Mouse (Mus musculus): Measurements from ENCODE around the gene Zfp169. TPM values are rescaled to one million over a fixed set of nuclear protein-coding genes. Genes with fewer than 3 reads are reported as not detected.
A peak's percentile ranks its signal among the peaks of the same experiment; 100 is the strongest.
"Not testable (repeated sequence)": the region's sequence is repeated elsewhere in the genome, so short reads cannot be mapped to it uniquely, and the experiment has no call there.

The Zfp169 gene
- polyA plus RNA-seq, 1 experiment from 2014 or later = 6.8 TPM

DNA sequence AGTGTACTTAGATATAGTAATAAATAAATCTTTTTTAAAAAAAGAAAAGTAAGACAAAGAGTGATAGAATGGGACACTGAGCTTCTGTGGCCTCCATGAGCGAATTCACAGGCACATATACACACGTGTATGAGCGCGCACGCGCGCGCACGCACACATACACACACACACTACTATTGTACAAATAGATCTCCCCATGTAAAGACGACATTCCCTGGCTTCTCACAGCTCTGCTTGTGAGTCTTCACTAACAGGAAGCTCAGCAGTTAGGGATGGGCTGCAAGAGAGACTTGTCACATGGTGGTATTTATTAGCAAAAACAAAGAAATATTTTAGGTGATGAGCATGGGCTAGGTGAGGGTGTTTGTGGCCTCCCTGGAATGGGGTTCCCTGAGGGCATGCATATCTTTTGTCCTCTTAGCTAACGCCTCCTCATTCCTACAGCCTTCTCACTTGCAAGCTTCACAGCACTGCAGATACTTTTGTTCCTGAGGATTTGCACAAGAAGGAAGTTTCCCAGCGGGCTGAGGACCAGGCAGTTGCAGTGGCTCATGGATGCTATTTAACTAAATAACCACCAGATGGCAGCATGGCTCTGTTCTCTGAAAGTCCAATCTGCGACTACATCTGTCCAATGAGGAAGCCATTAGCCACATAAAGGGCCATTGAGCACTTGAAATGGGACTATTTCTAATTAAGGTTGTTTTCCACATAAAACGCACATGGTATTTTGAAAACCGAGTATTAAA is 15.0 kb upstream of the Zfp169 start:
- ATAC-seq (ENCODE audit: low FRiP score) (peak; percentile 85), DNase-seq (ENCODE audit: low spot score) (peak; percentile 97)
- 55% methylated on average over 15 of the region's 15 CpGs for WGBS
- H3K36me3 ChIP-seq (replicated peaks; ENCODE audit: control insufficient read depth, insufficient read depth) = no peaks in the 10 kb centered on the region
- no peaks in the 10 kb centered on the region for H3K27me3 ChIP-seq (ENCODE audit: control insufficient read depth, insufficient read depth, low read length)
- H3K9ac ChIP-seq = no peak overlapping the region
- H3K9me3 ChIP-seq (ENCODE audit: control insufficient read depth, low read length) = no peaks in the 10 kb centered on the region
- no peak overlapping the region for H3K27ac ChIP-seq
- H3K4me3 ChIP-seq (replicated peaks; ENCODE audit: low read length) = no peak overlapping the region
- no peak overlapping the region for H3K4me2 ChIP-seq (replicated peaks)
- no peaks in the 10 kb centered on the region for H3K4me1 ChIP-seq (replicated peaks; ENCODE audit: control insufficient read depth, insufficient read depth, low read length)

DNA sequence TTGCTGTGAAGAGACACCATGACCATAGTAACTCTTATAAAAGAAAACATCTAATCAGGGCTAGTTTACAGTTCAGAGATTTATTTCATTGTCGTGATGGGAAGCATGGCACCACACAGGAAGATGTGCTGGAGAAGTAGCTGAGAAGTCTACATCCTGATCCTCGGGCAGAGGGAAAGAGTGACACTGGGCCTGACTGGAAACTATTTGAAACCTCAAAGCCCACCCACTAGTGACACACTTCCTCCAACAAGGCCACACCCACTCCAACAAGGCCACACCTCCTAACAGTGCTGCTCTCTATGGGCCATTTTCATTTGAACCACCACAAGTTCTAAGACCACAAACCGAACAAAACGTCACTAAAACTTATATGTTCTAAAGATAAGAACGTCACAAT is 12.5 kb upstream of the Zfp169 start:
- 85% methylated on average over 5 of the region's 5 CpGs for WGBS

DNA sequence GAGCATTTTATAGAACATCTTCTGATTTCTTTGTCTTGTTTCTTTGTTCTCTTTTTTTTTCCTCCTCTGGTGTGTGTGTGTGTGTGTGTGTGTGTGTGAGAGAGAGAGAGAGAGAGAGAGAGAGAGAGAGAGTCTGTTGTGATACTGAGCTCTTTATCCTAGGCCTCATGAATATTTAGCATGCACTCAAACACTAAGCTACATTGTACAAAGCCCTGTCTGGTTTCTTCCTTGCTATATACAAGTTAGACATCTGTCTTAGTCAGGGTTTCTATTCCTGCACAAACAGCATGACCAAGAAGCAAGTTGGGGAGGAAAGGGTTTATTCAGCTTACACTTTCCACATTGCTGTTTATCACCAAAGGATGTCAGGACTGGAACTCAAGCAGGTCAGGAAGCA is 5.9 kb upstream of the Zfp169 start:
- H3K4me3 ChIP-seq (replicated peaks; ENCODE audit: low read length); H3K4me1 ChIP-seq (replicated peaks; ENCODE audit: control insufficient read depth, insufficient read depth, low read length); DNase-seq (ENCODE audit: low spot score); H3K4me2 ChIP-seq (replicated peaks); ATAC-seq (ENCODE audit: low FRiP score); H3K9ac ChIP-seq; H3K36me3 ChIP-seq (replicated peaks; ENCODE audit: control insufficient read depth, insufficient read depth); H3K9me3 ChIP-seq (ENCODE audit: control insufficient read depth, low read length); H3K27me3 ChIP-seq (ENCODE audit: control insufficient read depth, insufficient read depth, low read length); H3K27ac ChIP-seq: not testable (repeated sequence)

More for the DNA sequence above, 12.5 kb upstream of the Zfp169 start:
- no peaks in the 10 kb centered on the region for H3K4me1 ChIP-seq (replicated peaks; ENCODE audit: control insufficient read depth, insufficient read depth, low read length)
- ATAC-seq (ENCODE audit: low FRiP score) (no peak), DNase-seq (ENCODE audit: low spot score) (no peak)
- H3K9me3 ChIP-seq (ENCODE audit: control insufficient read depth, low read length) = no peaks in the 10 kb centered on the region
- H3K27ac ChIP-seq = no peak overlapping the region
- H3K4me3 ChIP-seq (replicated peaks; ENCODE audit: low read length) = no peak overlapping the region
- H3K36me3 ChIP-seq (replicated peaks; ENCODE audit: control insufficient read depth, insufficient read depth) = no peaks in the 10 kb centered on the region
- no peak overlapping the region for H3K9ac ChIP-seq
- no peaks in the 10 kb centered on the region for H3K27me3 ChIP-seq (ENCODE audit: control insufficient read depth, insufficient read depth, low read length)
- H3K4me2 ChIP-seq (replicated peaks) = no peak overlapping the region

DNA sequence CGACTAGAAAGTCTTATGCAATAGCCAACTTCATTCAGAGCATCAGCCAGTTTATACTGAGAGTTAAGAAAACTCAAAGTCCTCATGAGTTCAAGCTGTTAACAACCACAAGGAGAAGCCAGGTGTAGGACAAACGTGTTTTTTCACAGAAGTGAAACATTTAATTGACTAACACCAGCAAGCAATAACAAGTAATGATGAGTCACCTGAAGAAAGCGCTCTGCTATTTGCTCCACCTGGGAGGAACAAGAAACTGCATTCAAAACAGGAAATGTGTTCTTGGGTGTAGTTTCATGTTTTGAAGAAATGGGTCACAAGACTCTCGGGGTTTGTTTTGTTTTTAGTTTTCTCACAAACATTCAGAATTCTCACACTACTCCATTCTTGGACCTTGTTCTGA is 2.6 kb upstream of the Zfp169 start:
- 93% methylated on average over 4 of the region's 4 CpGs for WGBS
- Histone ChIP-seq H3K27me3 (ENCODE audit: control insufficient read depth, insufficient read depth, low read length) (no peaks in the 10 kb centered on the region), H3K27ac (no peak overlapping the region), H3K36me3 (replicated peaks; ENCODE audit: control insufficient read depth, insufficient read depth) (no peaks in the 10 kb centered on the region), H3K4me1 (replicated peaks; ENCODE audit: control insufficient read depth, insufficient read depth, low read length) (peaks cover 11% of the 10 kb centered on the region), H3K9me3 (ENCODE audit: control insufficient read depth, low read length) (no peaks in the 10 kb centered on the region), H3K9ac (no peak overlapping the region), H3K4me3 (replicated peaks; ENCODE audit: low read length) (no peak overlapping the region), H3K4me2 (replicated peaks) (no peak overlapping the region)
- ATAC-seq (ENCODE audit: low FRiP score) = no peak
- DNase-seq (ENCODE audit: low spot score) = no peak

GRCm38 (mm10) chr13:48508661-48509060 is 4.6 kb downstream of the Zfp169 start:
- Histone ChIP-seq H3K9me3 (ENCODE audit: control insufficient read depth, low read length) (peaks cover 2% of the 10 kb centered on the region; the same call in 1 of the 2 replicates), H3K4me2 (replicated peaks) (no peak overlapping the region), H3K27ac (no peak overlapping the region), H3K27me3 (ENCODE audit: control insufficient read depth, insufficient read depth, low read length) (no peaks in the 10 kb centered on the region), H3K36me3 (replicated peaks; ENCODE audit: control insufficient read depth, insufficient read depth) (peaks cover 28% of the 10 kb centered on the region), H3K4me1 (replicated peaks; ENCODE audit: control insufficient read depth, insufficient read depth, low read length) (peaks cover 9% of the 10 kb centered on the region), H3K4me3 (replicated peaks; ENCODE audit: low read length) (no peak overlapping the region), H3K9ac (no peak overlapping the region)
- WGBS = 96% methylated on average over 9 of the region's 9 CpGs
- ATAC-seq (ENCODE audit: low FRiP score) (no peak), DNase-seq (ENCODE audit: low spot score) (no peak)

- no peak overlapping the region for H3K4me2 ChIP-seq (replicated peaks)
- no peak overlapping the region for H3K9ac ChIP-seq
- ATAC-seq (ENCODE audit: low FRiP score) (no peak), DNase-seq (ENCODE audit: low spot score) (no peak)
- H3K4me1 ChIP-seq (replicated peaks; ENCODE audit: control insufficient read depth, insufficient read depth, low read length) = peaks cover 5% of the 10 kb centered on the region; the same call in 1 of the 2 replicates
- H3K27me3 ChIP-seq (ENCODE audit: control insufficient read depth, insufficient read depth, low read length) = no peaks in the 10 kb centered on the region
- peaks cover 43% of the 10 kb centered on the region for H3K36me3 ChIP-seq (replicated peaks; ENCODE audit: control insufficient read depth, insufficient read depth)
- WGBS = 94% methylated on average over 5 of the region's 5 CpGs
- no peak overlapping the region for H3K4me3 ChIP-seq (replicated peaks; ENCODE audit: low read length)
- H3K9me3 ChIP-seq (ENCODE audit: control insufficient read depth, low read length) = peaks cover 6% of the 10 kb centered on the region; the same call in 1 of the 2 replicates
- no peak overlapping the region for H3K27ac ChIP-seq
These were observed 10.8 kb downstream of the Zfp169 start for GRCm38 (mm10) chr13:48502422-48502821.

DNA sequence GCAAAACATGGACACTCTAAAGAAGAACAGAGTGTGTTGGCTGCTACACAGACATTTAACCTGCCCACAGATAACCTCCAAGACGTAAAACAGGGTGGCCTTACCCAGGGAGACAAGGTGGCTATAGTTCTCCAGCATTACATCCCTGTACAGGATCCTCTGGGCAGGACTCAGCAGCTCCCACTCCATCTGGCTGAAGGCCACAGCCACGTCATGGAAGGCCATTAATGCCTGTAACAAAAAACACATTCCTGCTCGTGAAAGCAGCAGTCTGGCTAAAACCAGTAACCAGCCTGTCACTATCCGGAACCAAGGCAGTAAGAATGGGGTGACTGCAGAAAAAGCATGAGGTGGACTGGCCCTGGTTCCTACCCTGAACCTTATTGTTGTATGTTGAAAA is 14.6 kb downstream of the Zfp169 start:
- Histone ChIP-seq H3K9me3 (ENCODE audit: control insufficient read depth, low read length) (peaks cover 12% of the 10 kb centered on the region), H3K27me3 (ENCODE audit: control insufficient read depth, insufficient read depth, low read length) (no peaks in the 10 kb centered on the region), H3K4me3 (replicated peaks; ENCODE audit: low read length) (no peak overlapping the region), H3K36me3 (replicated peaks; ENCODE audit: control insufficient read depth, insufficient read depth) (peaks cover 27% of the 10 kb centered on the region), H3K27ac (0 out of 2 replicates have a peak overlapping the region, but pooled peaks have one; percentile 43), H3K9ac (no peak overlapping the region), H3K4me1 (replicated peaks; ENCODE audit: control insufficient read depth, insufficient read depth, low read length) (peaks cover 5% of the 10 kb centered on the region; the same call in 1 of the 2 replicates), H3K4me2 (replicated peaks) (no peak overlapping the region)
- peak; percentile 41 for DNase-seq (ENCODE audit: low spot score)
- 64% methylated on average over 4 of the region's 4 CpGs for WGBS
- no peak for ATAC-seq (ENCODE audit: low FRiP score)

DNA sequence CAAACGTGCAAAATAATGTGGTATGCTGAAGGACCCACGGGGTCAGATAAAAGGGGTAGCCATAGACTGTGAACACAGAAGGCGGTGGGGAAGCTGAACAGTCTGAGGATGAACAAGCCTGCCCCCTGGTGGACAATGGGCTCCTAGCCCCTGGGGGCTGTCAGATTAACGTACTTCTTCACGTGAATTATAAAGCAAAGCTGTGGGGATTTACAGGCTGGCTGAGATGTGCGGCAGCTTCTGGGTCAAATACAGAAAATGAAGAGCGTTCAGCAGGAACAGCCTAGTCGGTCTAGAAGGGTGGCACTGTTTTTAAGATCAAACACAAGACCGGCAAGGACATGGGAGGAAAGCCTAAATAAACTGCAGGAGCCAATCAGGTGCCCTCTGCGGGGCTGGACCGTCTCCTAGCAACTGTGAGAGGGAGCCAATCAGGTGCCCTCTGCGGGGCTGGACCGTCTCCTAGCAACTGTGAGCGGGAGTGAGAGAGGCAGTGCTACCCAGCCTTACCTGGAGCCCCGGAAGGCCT is 15.5 kb downstream of the Zfp169 start:
- ATAC-seq (ENCODE audit: low FRiP score) (peak; percentile 98), DNase-seq (ENCODE audit: low spot score) (peak; percentile 86)
- Histone ChIP-seq H3K4me1 (replicated peaks; ENCODE audit: control insufficient read depth, insufficient read depth, low read length) (peaks cover 5% of the 10 kb centered on the region; the same call in 1 of the 2 replicates), H3K4me2 (replicated peaks) (peak overlapping the region; percentile 41), H3K9me3 (ENCODE audit: control insufficient read depth, low read length) (peaks cover 8% of the 10 kb centered on the region), H3K36me3 (replicated peaks; ENCODE audit: control insufficient read depth, insufficient read depth) (peaks cover 27% of the 10 kb centered on the region), H3K9ac (no peak overlapping the region), H3K4me3 (replicated peaks; ENCODE audit: low read length) (peak overlapping the region; percentile 18), H3K27ac (peak overlapping the region; percentile 51), H3K27me3 (ENCODE audit: control insufficient read depth, insufficient read depth, low read length) (no peaks in the 10 kb centered on the region)
- 8% methylated on average over 15 of the region's 15 CpGs for WGBS

DNA sequence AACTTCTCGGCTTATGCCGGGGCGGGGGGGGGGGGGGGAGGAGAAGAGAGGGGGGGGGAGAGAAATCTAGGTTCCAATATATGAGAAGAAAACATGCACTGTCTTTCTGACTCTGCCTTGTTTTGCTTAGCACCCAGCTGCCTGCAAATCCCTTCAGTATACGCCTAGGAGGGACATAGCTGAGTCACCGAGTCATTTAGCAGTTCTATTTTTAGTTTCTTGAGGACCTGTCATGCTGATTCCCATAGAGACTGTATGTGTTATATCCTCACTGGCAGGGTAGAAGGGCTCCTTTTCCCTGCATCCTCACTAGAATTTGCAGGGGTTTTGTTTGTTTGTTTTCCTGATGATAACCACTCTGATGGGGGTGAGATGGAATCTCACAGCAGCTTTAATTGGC is 20.1 kb downstream of the Zfp169 start:
- H3K4me2 ChIP-seq (replicated peaks) = no peak overlapping the region
- peaks cover 66% of the 10 kb centered on the region for H3K36me3 ChIP-seq (replicated peaks; ENCODE audit: control insufficient read depth, insufficient read depth)
- H3K9ac ChIP-seq = no peak overlapping the region
- H3K9me3 ChIP-seq (ENCODE audit: control insufficient read depth, low read length) = peaks cover 8% of the 10 kb centered on the region
- no peaks in the 10 kb centered on the region for H3K27me3 ChIP-seq (ENCODE audit: control insufficient read depth, insufficient read depth, low read length)
- peaks cover 2% of the 10 kb centered on the region; the same call in 1 of the 2 replicates for H3K4me1 ChIP-seq (replicated peaks; ENCODE audit: control insufficient read depth, insufficient read depth, low read length)
- ATAC-seq (ENCODE audit: low FRiP score) (no peak), DNase-seq (ENCODE audit: low spot score) (no peak)
- H3K27ac ChIP-seq = no peak overlapping the region
- no peak overlapping the region for H3K4me3 ChIP-seq (replicated peaks; ENCODE audit: low read length)
- WGBS = 89% methylated on average over 4 of the region's 5 CpGs
